Mouse (Mus musculus) embryonic facial prominence, embryonic 13.5 days (tissue): ENCODE results near the gene Smok3b. TPM values are rescaled to one million over a fixed set of nuclear protein-coding genes. Genes with fewer than 3 reads are reported as not detected.
A peak's percentile ranks its signal among the peaks of the same experiment; 100 is the strongest.
"Not testable (repeated sequence)": the region's sequence is repeated elsewhere in the genome, so short reads cannot be mapped to it uniquely, and the experiment has no call there.

Experiments used
- ATAC-seq: fragments of 200-750 bp; cut with Nextera tagmentation; 2 replicates; pipeline ENCODE4 v1.8.0; 2017; ENCODE audit warnings: low read depth; ENCODE audit not compliant: insufficient number of reproducible peaks, insufficient read depth, low FRiP score, low TSS enrichment
- H3K27ac ChIP-seq: fragments of 300-500 bp; sonication (generic); 2 replicates; pipeline ENCODE4 v1.5.1; 2015; ENCODE audit warnings: moderate library complexity, mild to moderate bottlenecking, inconsistent platforms
- H3K27me3 ChIP-seq: fragments of 300-500 bp; sonication (generic); 2 replicates; pipeline ENCODE4 v1.6.1; 2015; ENCODE audit warnings: mild to moderate bottlenecking, inconsistent platforms
- H3K36me3 ChIP-seq: fragments of 300-500 bp; sonication (generic); 2 replicates; pipeline ENCODE4 v1.6.1; 2015; ENCODE audit warnings: mild to moderate bottlenecking, inconsistent platforms
- H3K4me1 ChIP-seq: fragments of 300-500 bp; sonication (generic); 2 replicates; pipeline ENCODE4 v1.6.1; 2015; ENCODE audit warnings: inconsistent platforms
- H3K4me2 ChIP-seq: fragments of 300-500 bp; sonication (generic); 2 replicates; pipeline ENCODE4 v1.6.1; 2015; ENCODE audit warnings: moderate library complexity, mild to moderate bottlenecking, inconsistent platforms
- H3K4me3 ChIP-seq: fragments of 300-500 bp; sonication (generic); 2 replicates; pipeline ENCODE4 v1.5.1; 2015; ENCODE audit warnings: mild to moderate bottlenecking, inconsistent platforms
- H3K9ac ChIP-seq: fragments of 300-500 bp; sonication (generic); 2 replicates; pipeline ENCODE4 v1.6.1; 2015; ENCODE audit warnings: mild to moderate bottlenecking, inconsistent platforms
- H3K9me3 ChIP-seq: fragments of 300-500 bp; sonication (generic); 2 replicates; pipeline ENCODE4 v1.6.1; 2016; ENCODE audit warnings: inconsistent platforms
- WGBS: fragments of 180-500 bp; shearing (Covaris S2); methylation state at CpG from one replicate; pipeline ENCODE4 v1.1.7; 2015; ENCODE audit warnings: mixed read lengths; 5-methylcytosine and 5-hydroxymethylcytosine counted together
- polyA plus RNA-seq: library from polyadenylated mRNA; unstranded; fragments of >200 nt; fragmentation: Nextera tagmentation; extraction: Ambion mirVana; gene quantifications from 2 replicates; pipeline ENCODE4 v1.2.1, GENCODE M21; 2015

The Smok3b gene
- polyA plus RNA-seq, 1 experiment from 2014 or later: not detected

GRCm38 (mm10) chr5:138016997-138017396, 4.2 kb upstream of the Smok3b start:
- Histone ChIP-seq H3K4me1 (no peaks in the 10 kb centered on the region), H3K9ac (no peak overlapping the region), H3K36me3 (no peaks in the 10 kb centered on the region), H3K27me3 (no peaks in the 10 kb centered on the region), H3K4me2 (no peak overlapping the region), H3K27ac (no peak overlapping the region), H3K9me3 (no peaks in the 10 kb centered on the region), H3K4me3 (no peak overlapping the region)
- ATAC-seq: no peak

- H3K27me3 ChIP-seq, H3K9ac ChIP-seq, ATAC-seq, H3K36me3 ChIP-seq, H3K4me2 ChIP-seq, H3K4me3 ChIP-seq, H3K4me1 ChIP-seq, H3K9me3 ChIP-seq, H3K27ac ChIP-seq: not testable (repeated sequence)
- WGBS: 87% methylated on average over 3 of the region's 4 CpGs
Measured at GRCm38 (mm10) chr5:138019577-138019976, 1.7 kb upstream of the Smok3b start.

GRCm38 (mm10) chr5:138052894-138053293, 31.7 kb downstream of the Smok3b start, which contains the start of gene Smok3c:
Smok3c (plus strand) TSS chr5:138053194.
- not testable (repeated sequence) for H3K36me3 ChIP-seq, H3K4me2 ChIP-seq, H3K4me1 ChIP-seq, H3K4me3 ChIP-seq, ATAC-seq, H3K27ac ChIP-seq, H3K27me3 ChIP-seq, H3K9ac ChIP-seq, H3K9me3 ChIP-seq
- no CpG with 5 or more reads among the region's 5 CpGs for WGBS

GRCm38 (mm10) chr5:138073803-138074202, 52.6 kb downstream of the Smok3b start:
- WGBS: 94% methylated on average over 4 of the region's 4 CpGs
- H3K4me3 ChIP-seq: no peak overlapping the region
- ATAC-seq: no peak

GRCm38 (mm10) chr5:138075684-138076083, 54.5 kb downstream of the Smok3b start:
- Histone ChIP-seq H3K9me3 (no peaks in the 10 kb centered on the region), H3K36me3 (no peaks in the 10 kb centered on the region), H3K4me3 (no peak overlapping the region), H3K27me3 (no peaks in the 10 kb centered on the region), H3K4me2 (no peak overlapping the region), H3K27ac (no peak overlapping the region), H3K4me1 (no peaks in the 10 kb centered on the region), H3K9ac (no peak overlapping the region)
- WGBS: 78% methylated on average over 3 of the region's 3 CpGs
- ATAC-seq: no peak

More at GRCm38 (mm10) chr5:138073803-138074202, 52.6 kb downstream of the Smok3b start:
- no peak overlapping the region for H3K4me2 ChIP-seq
- no peaks in the 10 kb centered on the region for H3K36me3 ChIP-seq
- H3K27ac ChIP-seq: no peak overlapping the region
- no peaks in the 10 kb centered on the region for H3K27me3 ChIP-seq
- H3K4me1 ChIP-seq: no peaks in the 10 kb centered on the region
- H3K9ac ChIP-seq: no peak overlapping the region
- H3K9me3 ChIP-seq: no peaks in the 10 kb centered on the region

DNA sequence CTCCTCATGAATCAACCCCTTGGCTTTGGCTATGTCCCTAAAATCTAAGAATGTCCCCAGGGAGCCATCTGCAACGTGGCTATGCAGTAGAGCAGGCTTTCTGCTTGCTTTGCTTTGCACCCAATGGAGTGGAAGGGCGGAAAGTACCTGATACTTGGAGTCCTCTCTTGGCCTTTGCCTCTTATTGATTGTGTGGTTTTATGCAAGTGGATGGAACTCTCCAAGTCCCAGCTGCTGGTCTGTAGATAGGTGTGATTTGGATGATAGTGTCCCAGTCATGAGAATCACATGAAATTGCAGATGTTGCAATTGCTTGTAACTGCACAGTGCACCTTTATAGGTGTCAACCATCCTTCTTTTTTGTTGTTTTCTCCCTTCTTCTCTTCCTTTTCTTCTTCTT, 54.9 kb downstream of the Smok3b start:
- Histone ChIP-seq H3K36me3 (no peaks in the 10 kb centered on the region), H3K27me3 (no peaks in the 10 kb centered on the region)
- WGBS: 60% methylated on average over 2 of the region's 2 CpGs

GRCm38 (mm10) chr5:138080456-138080855, 59.2 kb downstream of the Smok3b start:
- WGBS: 89% methylated on average over 5 of the region's 5 CpGs

More for the DNA sequence above, 54.9 kb downstream of the Smok3b start:
- Histone ChIP-seq H3K4me3 (no peak overlapping the region), H3K4me2 (no peak overlapping the region), H3K9ac (no peak overlapping the region), H3K9me3 (no peaks in the 10 kb centered on the region), H3K27ac (no peak overlapping the region), H3K4me1 (no peaks in the 10 kb centered on the region)
- ATAC-seq: no peak

DNA sequence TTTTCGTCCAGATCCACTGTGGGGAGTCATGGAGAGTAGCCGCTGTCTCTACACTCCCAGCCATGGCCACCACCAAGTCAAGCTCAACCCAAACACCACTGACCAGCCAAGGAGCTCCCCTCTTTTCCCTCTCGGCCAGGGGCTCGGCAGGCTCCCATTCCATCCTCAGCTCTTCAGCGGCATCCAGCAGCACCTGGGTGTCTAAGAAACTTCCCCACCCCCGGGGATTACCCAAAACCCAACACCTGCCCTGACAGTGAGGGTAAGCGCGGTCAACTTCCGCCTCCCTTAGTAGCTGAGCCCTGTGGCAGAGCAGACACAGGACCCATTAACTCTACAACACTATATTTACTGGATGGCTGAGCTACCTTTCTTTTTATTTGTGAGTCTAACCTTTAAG, 60.2 kb downstream of the Smok3b start:
- Histone ChIP-seq H3K4me2 (no peak overlapping the region), H3K4me3 (no peak overlapping the region), H3K27me3 (0 out of 2 replicates have a peak, but pooled peaks cover 3% of the 10 kb centered on the region), H3K36me3 (no peaks in the 10 kb centered on the region), H3K9ac (no peak overlapping the region), H3K9me3 (no peaks in the 10 kb centered on the region), H3K4me1 (peaks cover 1% of the 10 kb centered on the region), H3K27ac (no peak overlapping the region)
- WGBS: 83% methylated on average over 9 of the region's 9 CpGs
- no peak for ATAC-seq

More at GRCm38 (mm10) chr5:138080456-138080855, 59.2 kb downstream of the Smok3b start:
- Histone ChIP-seq H3K27ac (no peak overlapping the region), H3K27me3 (0 out of 2 replicates have a peak, but pooled peaks cover 3% of the 10 kb centered on the region), H3K9me3 (no peaks in the 10 kb centered on the region), H3K36me3 (no peaks in the 10 kb centered on the region), H3K4me1 (no peaks in the 10 kb centered on the region), H3K4me2 (no peak overlapping the region), H3K4me3 (no peak overlapping the region), H3K9ac (no peak overlapping the region)
- no peak for ATAC-seq

GRCm38 (mm10) chr5:138083318-138083900, 62.2 kb downstream of the Smok3b start:
- Histone ChIP-seq H3K4me3 (no peak overlapping the region), H3K27ac (no peak overlapping the region), H3K27me3 (0 out of 2 replicates have a peak, but pooled peaks cover 3% of the 10 kb centered on the region), H3K4me1 (peaks cover 10% of the 10 kb centered on the region), H3K36me3 (peaks cover 4% of the 10 kb centered on the region; the same call in 1 of the 2 replicates), H3K9me3 (no peaks in the 10 kb centered on the region), H3K9ac (no peak overlapping the region), H3K4me2 (no peak overlapping the region)
- no peak for ATAC-seq
- 59% methylated on average over 2 of the region's 2 CpGs for WGBS

GRCm38 (mm10) chr5:138083936-138084335, 62.7 kb downstream of the Smok3b start:
- H3K9ac ChIP-seq: no peak overlapping the region
- no peak for ATAC-seq
- no peak overlapping the region for H3K4me2 ChIP-seq
- H3K4me1 ChIP-seq: peaks cover 10% of the 10 kb centered on the region
- H3K27me3 ChIP-seq: 0 out of 2 replicates have a peak, but pooled peaks cover 3% of the 10 kb centered on the region
- no peak overlapping the region for H3K4me3 ChIP-seq
- 93% methylated on average over 2 of the region's 2 CpGs for WGBS
- no peaks in the 10 kb centered on the region for H3K9me3 ChIP-seq
- peaks cover 4% of the 10 kb centered on the region; the same call in 1 of the 2 replicates for H3K36me3 ChIP-seq
- H3K27ac ChIP-seq: no peak overlapping the region

DNA sequence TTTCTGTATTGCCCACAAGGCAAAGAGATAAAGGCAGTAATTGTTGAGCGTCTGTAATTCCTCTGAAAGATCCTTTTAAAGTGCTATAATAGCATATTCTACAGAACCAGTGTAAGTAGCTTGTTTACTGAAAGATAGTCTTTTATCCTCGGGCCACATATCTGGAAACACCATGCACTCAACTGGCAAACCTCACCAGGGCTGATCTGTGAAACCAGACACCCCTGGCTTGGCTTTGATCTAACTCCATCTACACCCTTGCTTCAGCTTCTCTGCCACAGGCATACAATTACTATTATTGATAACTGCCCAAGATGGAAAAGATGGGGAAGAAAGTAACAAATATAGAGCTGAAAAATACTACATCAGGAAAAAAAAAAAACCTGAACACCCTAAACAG, 63.3 kb downstream of the Smok3b start:
- Histone ChIP-seq H3K4me2 (peak overlapping the region; percentile 78), H3K27me3 (0 out of 2 replicates have a peak, but pooled peaks cover 3% of the 10 kb centered on the region), H3K9me3 (no peaks in the 10 kb centered on the region), H3K4me3 (peak overlapping the region; percentile 97), H3K27ac (no peak overlapping the region), H3K36me3 (peaks cover 4% of the 10 kb centered on the region; the same call in 1 of the 2 replicates), H3K9ac (no peak overlapping the region; the same call in 1 of the 2 replicates), H3K4me1 (peaks cover 10% of the 10 kb centered on the region)
- WGBS: 68% methylated on average over 2 of the region's 2 CpGs
- ATAC-seq: no peak

DNA sequence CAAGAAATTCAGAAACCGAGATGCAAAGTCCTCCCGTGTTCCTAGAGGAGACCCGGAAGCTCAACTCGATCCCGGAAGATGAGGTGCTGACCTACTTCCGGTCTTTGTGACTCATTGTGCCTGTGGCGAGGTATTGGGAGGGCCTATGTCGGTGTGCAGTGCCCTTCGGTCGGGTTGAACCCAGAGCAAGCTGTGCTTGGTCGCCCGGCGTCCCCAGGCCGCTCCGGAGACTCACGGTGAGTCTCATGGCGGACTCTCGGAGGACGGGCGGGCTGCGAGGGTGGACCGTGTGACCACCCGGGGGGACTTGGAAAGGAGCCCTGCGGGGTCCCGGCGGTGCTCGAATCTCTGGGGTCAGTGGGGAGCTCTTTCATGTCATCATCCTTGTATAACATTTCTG, 63.8 kb downstream of the Smok3b start, which contains the start of gene Zkscan1:
Zkscan1 (plus strand) TSS at position 89 of the 400 bp plus-strand sequence.
- under 1% methylated on average over 27 of the region's 27 CpGs for WGBS
- H3K27ac ChIP-seq: peak within 1 kb of the TSS; percentile 85
- H3K4me2 ChIP-seq: peak within 1 kb of the TSS; percentile 78
- H3K4me3 ChIP-seq: peak within 1 kb of the TSS; percentile 97
- H3K4me1 ChIP-seq: peaks cover 10% of the 10 kb centered on the region
- peak within 1 kb of the TSS; percentile 98 for H3K9ac ChIP-seq
- H3K36me3 ChIP-seq: peaks cover 4% of the 10 kb centered on the region; the same call in 1 of the 2 replicates
- ATAC-seq: peak; percentile 79
- 0 out of 2 replicates have a peak, but pooled peaks cover 3% of the 10 kb centered on the region for H3K27me3 ChIP-seq
- H3K9me3 ChIP-seq: no peaks in the 10 kb centered on the region
